Mouse (Mus musculus): ENCODE data around the gene Gm9046. TPM values are rescaled to one million over a fixed set of nuclear protein-coding genes. Genes with fewer than 3 reads are reported as not detected.

The Gm9046 gene
- polyA plus RNA-seq, 1 experiment from 2014 or later, result not detected

Other genes starting within 250 kb of the Gm9046 start
- gene Mdm1, start 201.4 kb downstream of the Gm9046 start, polyA plus RNA-seq (2016; fragmentation: Nextera tagmentation; extraction: Ambion mirVana), result 49.8 and 50.7 TPM in 2 replicates
- gene Il22, start 138.3 kb downstream of the Gm9046 start, polyA plus RNA-seq (2016; fragmentation: Nextera tagmentation; extraction: Ambion mirVana), result not detected in 2 replicates
- gene Gm32717, start 102.5 kb downstream of the Gm9046 start, polyA plus RNA-seq (2016; fragmentation: Nextera tagmentation; extraction: Ambion mirVana), result 0.10 and 0.21 TPM in 2 replicates
- 0.10 and 0.21 TPM in 2 replicates for gene Gm32802, start 84.6 kb downstream of the Gm9046 start, polyA plus RNA-seq (2016; fragmentation: Nextera tagmentation; extraction: Ambion mirVana)
- gene Iltifb, start 48.2 kb downstream of the Gm9046 start, polyA plus RNA-seq (2016; fragmentation: Nextera tagmentation; extraction: Ambion mirVana), result not detected in 2 replicates
- gene Gm9040, start 16.3 kb downstream of the Gm9046 start, polyA plus RNA-seq (2016; fragmentation: Nextera tagmentation; extraction: Ambion mirVana), result not detected in 2 replicates
- gene Gm9044, start 10.8 kb downstream of the Gm9046 start, polyA plus RNA-seq (2016; fragmentation: Nextera tagmentation; extraction: Ambion mirVana), result not detected in 2 replicates
- gene Gm9045, start 5.4 kb downstream of the Gm9046 start, polyA plus RNA-seq (2016; fragmentation: Nextera tagmentation; extraction: Ambion mirVana), result 0.16 TPM in 1 of 2 replicates, not detected in the other
- not detected in 2 replicates for gene Gm9048, start 5.4 kb upstream of the Gm9046 start, polyA plus RNA-seq (2016; fragmentation: Nextera tagmentation; extraction: Ambion mirVana)
- gene Gm9049, start 10.8 kb upstream of the Gm9046 start, polyA plus RNA-seq (2016; fragmentation: Nextera tagmentation; extraction: Ambion mirVana), result 0.16 TPM in 1 of 2 replicates, not detected in the other
- gene Ifng, start 97.8 kb upstream of the Gm9046 start, polyA plus RNA-seq (2016; fragmentation: Nextera tagmentation; extraction: Ambion mirVana), result not detected in 2 replicates